Mouse (Mus musculus): ENCODE data around the gene Masp1. TPM values are rescaled to one million over a fixed set of nuclear protein-coding genes. Genes with fewer than 3 reads are reported as not detected.

The Masp1 gene
- polyA plus RNA-seq (2014; fragmentation: Nextera tagmentation; extraction: Ambion mirVana), result 0.90 and 1.3 TPM in 2 replicates

DNA sequence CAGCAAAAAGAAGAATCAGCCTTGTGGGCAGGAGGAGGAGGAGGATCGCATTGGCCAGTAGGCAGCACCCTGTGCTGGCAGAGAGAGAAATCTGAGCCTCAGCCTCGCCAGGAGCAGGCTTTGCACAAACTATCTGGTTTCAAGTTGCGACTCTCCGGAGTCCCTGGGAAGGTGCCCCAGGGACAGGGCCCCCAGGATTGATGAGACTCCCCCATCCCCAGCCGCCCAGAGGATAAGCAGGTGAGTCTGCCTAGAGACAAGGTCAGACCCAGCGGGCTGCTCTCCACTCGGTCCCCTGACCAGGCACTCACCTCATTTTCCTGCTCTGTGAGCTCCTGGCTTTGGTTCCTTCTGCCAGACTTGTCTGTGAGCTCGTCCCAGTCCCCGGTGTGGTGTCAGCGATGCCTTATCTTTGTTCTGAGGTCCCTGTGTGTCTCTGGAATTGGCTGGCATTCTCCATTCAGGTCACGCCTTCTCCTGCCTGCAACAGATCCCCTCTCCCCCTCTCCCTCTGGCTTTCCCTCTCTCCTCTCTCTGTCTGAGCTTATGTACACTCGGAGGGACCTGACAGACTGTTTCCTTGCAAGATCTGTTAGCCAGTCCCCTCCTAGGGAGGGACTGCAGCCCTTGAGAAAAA, at the start of gene Masp1, which contains the start of gene Rtp4:
TSS of gene Masp1 (minus strand) at position 581 of the 637 bp plus-strand sequence.
TSS of gene Rtp4 (plus strand) at position 57 of the 637 bp plus-strand sequence.
- ATAC-seq (ENCODE audit: insufficient number of reproducible peaks, insufficient read depth, low FRiP score, low read depth), result no peak
- H3K4me1 ChIP-seq (ENCODE audit: control insufficient read depth, insufficient read depth, low read length), result peaks cover 17% of the 10 kb centered on the region
- peak within 1 kb of the TSS; percentile 46 for H3K4me2 ChIP-seq (replicated peaks; ENCODE audit: low read depth, low read length)
- no peak within 1 kb of the TSS for H3K27ac ChIP-seq (ENCODE audit: low read length)
- no peaks in the 10 kb centered on the region for H3K27me3 ChIP-seq (ENCODE audit: control insufficient read depth, insufficient read depth, low read length)
- H3K36me3 ChIP-seq (ENCODE audit: control insufficient read depth, insufficient read depth, low read length), result no peaks in the 10 kb centered on the region
- 3% methylated on average over 12 of the region's 12 CpGs for WGBS
- no peak within 1 kb of the TSS for H3K9ac ChIP-seq (replicated peaks; ENCODE audit: low read depth, low read length)
- peak within 1 kb of the TSS; percentile 15; the same call in 1 of the 2 replicates for H3K4me3 ChIP-seq (ENCODE audit: low read depth, low read length)
- no peaks in the 10 kb centered on the region; the same call in 1 of the 2 replicates for H3K9me3 ChIP-seq (ENCODE audit: control insufficient read depth, low read depth, low read length)

DNA sequence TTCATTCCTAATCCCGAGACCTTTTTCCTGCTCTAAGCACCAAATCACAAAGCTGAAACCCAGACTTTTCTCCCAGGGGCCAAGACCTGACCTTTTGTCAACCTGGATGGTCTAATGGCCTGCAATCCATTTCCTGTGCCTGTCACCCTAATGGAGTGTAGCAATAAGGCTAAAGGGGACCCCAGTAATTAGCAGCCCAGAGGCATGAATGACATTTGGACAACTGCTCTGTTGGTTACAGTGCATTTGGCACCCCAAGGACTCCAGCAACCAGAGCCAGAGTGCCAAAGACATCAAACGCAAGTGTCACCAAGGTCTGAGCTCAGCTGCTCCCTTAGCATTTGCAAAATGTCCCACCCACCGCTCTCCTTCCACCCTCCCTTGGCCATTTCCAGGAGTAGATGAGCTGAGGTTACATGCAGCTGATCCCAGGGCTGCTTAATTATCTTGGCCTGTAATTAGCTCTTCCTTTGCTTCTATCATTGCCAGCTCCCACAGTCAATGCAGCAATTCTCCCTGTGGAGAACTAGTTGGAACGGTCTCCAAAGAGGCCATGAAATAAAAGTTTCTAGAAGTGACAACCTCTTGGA, 47.8 kb upstream of the Masp1 start:
- Histone ChIP-seq H3K36me3 (ENCODE audit: control insufficient read depth, insufficient read depth, low read length) (no peaks in the 10 kb centered on the region), H3K4me3 (ENCODE audit: low read depth, low read length) (no peak overlapping the region), H3K9ac (replicated peaks; ENCODE audit: low read depth, low read length) (no peak overlapping the region), H3K4me2 (replicated peaks; ENCODE audit: low read depth, low read length) (no peak overlapping the region), H3K27me3 (ENCODE audit: control insufficient read depth, insufficient read depth, low read length) (no peaks in the 10 kb centered on the region), H3K27ac (ENCODE audit: low read length) (no peak overlapping the region), H3K9me3 (ENCODE audit: control insufficient read depth, low read depth, low read length) (no peaks in the 10 kb centered on the region), H3K4me1 (ENCODE audit: control insufficient read depth, insufficient read depth, low read length) (no peaks in the 10 kb centered on the region)
- ATAC-seq (ENCODE audit: insufficient number of reproducible peaks, insufficient read depth, low FRiP score, low read depth), result no peak
- WGBS, result 47% methylated on average over 4 of the region's 4 CpGs

DNA sequence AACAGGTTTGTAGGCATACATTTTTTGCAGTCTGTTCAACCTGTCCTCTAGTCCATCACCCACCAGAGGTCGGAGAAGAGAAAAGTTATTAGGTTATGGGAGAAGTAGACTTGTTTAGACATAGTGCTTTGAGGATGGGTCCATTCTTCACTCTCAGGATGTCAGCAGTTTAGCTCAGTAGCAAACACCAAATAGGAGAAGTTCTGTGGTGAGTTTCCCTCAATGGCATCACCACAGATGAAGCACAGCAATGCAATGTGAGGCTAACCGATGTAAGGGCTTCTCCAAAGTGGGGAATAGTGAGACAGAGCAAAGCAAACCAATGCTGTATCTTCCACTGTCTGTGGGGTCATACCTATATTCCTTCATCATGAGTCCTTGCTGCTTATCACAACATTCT, 37.1 kb upstream of the Masp1 start:
- ATAC-seq (ENCODE audit: insufficient number of reproducible peaks, insufficient read depth, low FRiP score, low read depth), result no peak
- H3K4me2 ChIP-seq (replicated peaks; ENCODE audit: low read depth, low read length), result no peak overlapping the region
- H3K27me3 ChIP-seq (ENCODE audit: control insufficient read depth, insufficient read depth, low read length), result no peaks in the 10 kb centered on the region
- no peaks in the 10 kb centered on the region for H3K9me3 ChIP-seq (ENCODE audit: control insufficient read depth, low read depth, low read length)
- WGBS, result 89% methylated on average over 2 of the region's 2 CpGs
- no peaks in the 10 kb centered on the region for H3K36me3 ChIP-seq (ENCODE audit: control insufficient read depth, insufficient read depth, low read length)
- H3K4me1 ChIP-seq (ENCODE audit: control insufficient read depth, insufficient read depth, low read length), result no peaks in the 10 kb centered on the region
- H3K9ac ChIP-seq (replicated peaks; ENCODE audit: low read depth, low read length), result no peak overlapping the region
- H3K4me3 ChIP-seq (ENCODE audit: low read depth, low read length), result no peak overlapping the region
- H3K27ac ChIP-seq (ENCODE audit: low read length), result no peak overlapping the region

DNA sequence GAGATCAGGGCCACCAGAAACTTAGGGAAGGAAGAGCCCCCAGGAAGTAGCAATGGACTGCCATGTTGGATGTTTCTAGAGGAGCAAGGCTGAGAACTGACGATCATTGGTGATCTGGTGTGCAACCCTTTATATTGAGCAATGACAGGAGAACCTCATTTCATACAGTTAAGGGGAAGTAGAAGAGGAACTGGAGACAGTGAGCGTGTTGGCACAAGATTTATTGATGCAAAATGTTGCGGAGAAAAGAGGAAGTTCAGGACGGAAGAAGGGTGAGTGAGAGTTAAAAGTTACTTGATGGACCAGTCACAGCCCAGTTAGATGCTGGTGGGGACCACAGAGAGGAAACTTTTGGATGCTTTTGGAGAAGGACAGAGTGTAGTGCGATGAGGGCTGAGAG, 36.6 kb upstream of the Masp1 start:
- Histone ChIP-seq H3K9ac (replicated peaks; ENCODE audit: low read depth, low read length) (no peak overlapping the region), H3K27me3 (ENCODE audit: control insufficient read depth, insufficient read depth, low read length) (no peaks in the 10 kb centered on the region), H3K4me2 (replicated peaks; ENCODE audit: low read depth, low read length) (no peak overlapping the region), H3K27ac (ENCODE audit: low read length) (no peak overlapping the region), H3K9me3 (ENCODE audit: control insufficient read depth, low read depth, low read length) (no peaks in the 10 kb centered on the region), H3K4me3 (ENCODE audit: low read depth, low read length) (no peak overlapping the region), H3K4me1 (ENCODE audit: control insufficient read depth, insufficient read depth, low read length) (no peaks in the 10 kb centered on the region), H3K36me3 (ENCODE audit: control insufficient read depth, insufficient read depth, low read length) (no peaks in the 10 kb centered on the region)
- ATAC-seq (ENCODE audit: insufficient number of reproducible peaks, insufficient read depth, low FRiP score, low read depth), result no peak
- WGBS, result 80% methylated on average over 5 of the region's 5 CpGs

DNA sequence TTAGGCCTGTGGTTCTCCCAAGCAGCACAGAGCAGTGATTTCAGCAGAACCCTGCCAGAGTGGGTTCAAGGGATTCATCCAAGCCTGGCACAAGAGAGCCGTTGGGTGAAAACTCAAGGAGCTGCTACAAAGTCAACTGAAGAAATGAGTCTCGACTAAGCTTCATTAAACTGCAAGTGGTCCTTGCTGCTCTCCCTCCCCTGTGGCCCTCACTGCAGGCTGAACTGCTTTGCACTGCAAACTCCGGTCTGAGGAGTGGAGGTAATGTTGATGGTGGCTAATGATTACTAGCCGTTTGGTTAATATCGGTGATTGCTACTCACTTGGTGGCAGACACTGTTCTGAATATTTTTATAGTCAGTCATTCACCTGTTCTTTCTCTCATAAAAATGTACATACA, 34.1 kb upstream of the Masp1 start:
- WGBS, result 85% methylated on average over 5 of the region's 5 CpGs
- Histone ChIP-seq H3K9ac (replicated peaks; ENCODE audit: low read depth, low read length) (no peak overlapping the region), H3K9me3 (ENCODE audit: control insufficient read depth, low read depth, low read length) (no peaks in the 10 kb centered on the region), H3K27ac (ENCODE audit: low read length) (no peak overlapping the region), H3K36me3 (ENCODE audit: control insufficient read depth, insufficient read depth, low read length) (no peaks in the 10 kb centered on the region), H3K4me3 (ENCODE audit: low read depth, low read length) (no peak overlapping the region), H3K27me3 (ENCODE audit: control insufficient read depth, insufficient read depth, low read length) (no peaks in the 10 kb centered on the region), H3K4me2 (replicated peaks; ENCODE audit: low read depth, low read length) (no peak overlapping the region), H3K4me1 (ENCODE audit: control insufficient read depth, insufficient read depth, low read length) (no peaks in the 10 kb centered on the region)
- ATAC-seq (ENCODE audit: insufficient number of reproducible peaks, insufficient read depth, low FRiP score, low read depth), result no peak

DNA sequence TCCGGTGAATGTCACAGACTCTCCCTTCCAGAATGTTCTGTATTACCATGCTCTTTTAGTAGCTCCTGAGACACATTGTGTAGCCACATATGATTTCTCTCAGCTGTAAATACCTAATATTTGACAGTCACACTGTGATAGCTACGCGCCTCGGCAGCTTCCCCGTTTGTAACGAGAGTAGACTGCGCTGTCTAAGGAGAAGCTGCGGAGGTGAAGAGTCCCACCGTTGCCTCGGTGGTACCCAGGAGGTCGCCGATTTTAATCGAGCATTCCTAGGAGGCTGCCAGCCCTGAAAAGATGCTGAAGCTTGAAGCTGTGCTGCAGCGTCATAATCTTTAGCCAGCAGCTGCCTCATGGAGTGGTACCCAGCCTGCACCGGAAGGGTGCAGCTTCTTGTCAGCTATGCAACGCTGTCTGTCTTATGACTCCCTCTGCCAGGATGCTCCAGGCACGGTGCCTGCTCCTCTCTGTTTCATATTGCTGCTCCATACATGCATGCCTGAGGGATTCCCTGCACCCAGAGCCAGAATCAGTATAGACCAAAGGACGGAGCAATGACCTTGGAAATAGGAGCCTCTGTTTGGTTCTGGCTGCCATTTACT, 30.5 kb upstream of the Masp1 start:
- Histone ChIP-seq H3K9ac (replicated peaks; ENCODE audit: low read depth, low read length) (no peak overlapping the region), H3K4me2 (replicated peaks; ENCODE audit: low read depth, low read length) (no peak overlapping the region), H3K4me1 (ENCODE audit: control insufficient read depth, insufficient read depth, low read length) (no peaks in the 10 kb centered on the region), H3K4me3 (ENCODE audit: low read depth, low read length) (no peak overlapping the region), H3K27ac (ENCODE audit: low read length) (no peak overlapping the region), H3K9me3 (ENCODE audit: control insufficient read depth, low read depth, low read length) (no peaks in the 10 kb centered on the region), H3K36me3 (ENCODE audit: control insufficient read depth, insufficient read depth, low read length) (no peaks in the 10 kb centered on the region), H3K27me3 (ENCODE audit: control insufficient read depth, insufficient read depth, low read length) (no peaks in the 10 kb centered on the region)
- no peak for ATAC-seq (ENCODE audit: insufficient number of reproducible peaks, insufficient read depth, low FRiP score, low read depth)
- WGBS, result 84% methylated on average over 18 of the region's 18 CpGs

DNA sequence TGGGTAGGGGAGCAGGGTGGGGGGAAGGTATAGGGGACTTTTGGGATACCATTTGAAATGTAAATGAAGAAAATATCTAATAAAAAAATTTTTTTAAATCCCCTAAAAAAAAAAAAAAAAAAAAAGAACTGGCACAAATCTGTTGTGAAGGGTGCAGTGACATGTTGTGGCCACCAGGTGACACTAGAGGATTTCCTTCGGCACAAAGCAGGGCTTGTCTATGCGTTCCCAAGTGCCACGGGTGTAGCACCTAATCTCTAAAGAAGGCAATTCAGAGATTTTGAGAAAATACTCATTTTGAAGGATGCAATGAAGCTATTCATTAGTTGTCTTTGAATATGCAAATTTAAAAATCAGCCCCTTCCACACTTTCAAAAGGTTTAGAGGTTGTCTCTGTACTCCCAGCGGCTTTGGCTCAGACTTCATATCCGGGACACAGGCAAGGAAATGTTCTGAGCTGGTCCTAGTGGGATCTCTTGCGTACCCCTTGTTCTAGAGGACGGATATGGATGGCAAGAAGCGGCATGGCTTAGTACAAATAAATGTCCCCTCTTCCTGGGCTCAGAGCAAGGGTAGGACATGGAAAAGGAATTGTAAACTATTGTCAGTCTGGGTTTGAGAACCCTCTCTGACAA, 29.8 kb upstream of the Masp1 start:
- Histone ChIP-seq H3K9me3 (ENCODE audit: control insufficient read depth, low read depth, low read length) (no peaks in the 10 kb centered on the region), H3K36me3 (ENCODE audit: control insufficient read depth, insufficient read depth, low read length) (no peaks in the 10 kb centered on the region), H3K4me2 (replicated peaks; ENCODE audit: low read depth, low read length) (no peak overlapping the region), H3K9ac (replicated peaks; ENCODE audit: low read depth, low read length) (no peak overlapping the region), H3K27ac (ENCODE audit: low read length) (no peak overlapping the region), H3K27me3 (ENCODE audit: control insufficient read depth, insufficient read depth, low read length) (no peaks in the 10 kb centered on the region), H3K4me3 (ENCODE audit: low read depth, low read length) (no peak overlapping the region), H3K4me1 (ENCODE audit: control insufficient read depth, insufficient read depth, low read length) (no peaks in the 10 kb centered on the region)
- ATAC-seq (ENCODE audit: insufficient number of reproducible peaks, insufficient read depth, low FRiP score, low read depth), result no peak
- 44% methylated on average over 8 of the region's 8 CpGs for WGBS

DNA sequence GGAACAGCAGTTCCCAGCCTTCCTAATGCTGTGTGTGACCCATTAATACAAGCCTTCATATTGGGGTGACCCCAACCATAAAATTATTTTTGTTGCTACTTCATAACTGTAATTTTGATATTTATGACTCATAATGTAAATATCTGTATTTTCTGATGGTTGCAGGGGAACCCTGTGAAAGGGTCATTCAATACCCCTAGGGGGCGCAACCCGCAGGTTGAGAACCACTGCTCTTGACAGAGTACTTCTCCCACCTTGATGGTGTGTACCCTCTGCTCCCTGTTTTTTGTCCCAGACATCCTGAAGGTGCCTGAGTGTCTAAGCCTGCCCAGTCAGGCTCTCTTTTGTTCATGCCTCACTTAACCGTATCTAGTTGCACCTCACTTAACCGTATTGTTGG, 27.2 kb upstream of the Masp1 start:
- Histone ChIP-seq H3K27ac (ENCODE audit: low read length) (no peak overlapping the region), H3K4me1 (ENCODE audit: control insufficient read depth, insufficient read depth, low read length) (no peaks in the 10 kb centered on the region), H3K4me2 (replicated peaks; ENCODE audit: low read depth, low read length) (no peak overlapping the region), H3K9me3 (ENCODE audit: control insufficient read depth, low read depth, low read length) (no peaks in the 10 kb centered on the region), H3K9ac (replicated peaks; ENCODE audit: low read depth, low read length) (no peak overlapping the region), H3K36me3 (ENCODE audit: control insufficient read depth, insufficient read depth, low read length) (no peaks in the 10 kb centered on the region), H3K27me3 (ENCODE audit: control insufficient read depth, insufficient read depth, low read length) (no peaks in the 10 kb centered on the region), H3K4me3 (ENCODE audit: low read depth, low read length) (no peak overlapping the region)
- ATAC-seq (ENCODE audit: insufficient number of reproducible peaks, insufficient read depth, low FRiP score, low read depth), result no peak
- 86% methylated on average over 4 of the region's 4 CpGs for WGBS

Measured in stomach, embryonic 14.5 days (tissue).